Mouse (Mus musculus): ENCODE measurements around the gene Fcrlb. TPM values are rescaled to one million over a fixed set of nuclear protein-coding genes. Genes with fewer than 3 reads are reported as not detected.

Gene Fcrlb
- total RNA-seq (2014; rRNA removed; ENCODE audit: low replicate concordance) (not detected in 2 replicates), polyA plus RNA-seq (2015; fragmentation: Nextera tagmentation; extraction: Ambion mirVana) (not detected in 2 replicates)

DNA sequence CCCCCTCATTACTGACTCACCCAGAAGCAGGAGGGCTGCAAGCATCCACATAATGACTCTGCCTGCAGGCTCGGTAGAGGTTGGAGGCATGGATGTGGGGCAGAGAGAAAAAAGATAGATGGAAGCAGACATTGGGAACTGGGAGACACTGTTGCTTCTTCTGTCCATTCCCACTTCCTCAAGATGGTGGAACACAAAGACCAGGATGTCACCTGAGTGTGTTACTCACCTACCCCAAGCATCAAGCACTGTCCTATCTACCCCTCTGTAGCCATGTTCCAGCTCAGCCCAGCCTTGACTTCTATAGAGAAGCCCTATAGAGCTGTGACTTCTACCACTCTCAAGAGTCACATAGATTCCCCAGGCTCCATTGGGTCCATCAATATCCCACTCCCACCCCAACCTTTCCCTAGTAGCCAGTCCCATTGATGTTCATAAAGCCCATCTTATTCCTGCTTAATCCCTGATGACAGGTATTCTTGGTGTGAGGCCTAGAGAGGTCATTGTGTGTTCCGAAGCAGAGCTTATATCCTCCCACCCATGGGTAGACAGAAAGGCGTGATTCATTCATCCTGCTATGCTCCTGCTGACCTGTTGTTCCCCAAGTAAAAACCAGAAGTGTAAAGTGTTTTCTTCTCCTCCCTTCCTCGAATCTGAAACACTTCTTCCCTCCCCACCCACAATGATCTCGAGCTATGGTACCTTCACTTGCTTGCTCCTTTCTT is at the start of gene Fcrlb:
Fcrlb (minus strand) TSS at position 51 of the 725 bp plus-strand sequence.
- Histone ChIP-seq H3K4me2 (ENCODE audit: low read depth, low read length) (no peak within 1 kb of the TSS), H3K36me3 (replicated peaks; ENCODE audit: control insufficient read depth, insufficient read depth, low read length) (no peaks in the 10 kb centered on the region), H3K4me3 (ENCODE audit: low read depth, low read length) (no peak within 1 kb of the TSS), H3K4me1 (ENCODE audit: control insufficient read depth, insufficient read depth) (peaks cover 12% of the 10 kb centered on the region), H3K9me3 (replicated peaks; ENCODE audit: control insufficient read depth, low read length) (no peaks in the 10 kb centered on the region), H3K27ac (ENCODE audit: low read depth) (no peak within 1 kb of the TSS), H3K27me3 (ENCODE audit: control insufficient read depth, insufficient read depth, low read length) (peaks cover 19% of the 10 kb centered on the region), H3K9ac (replicated peaks; ENCODE audit: low read depth, low read length) (no peak within 1 kb of the TSS)
- DNase-seq (ENCODE audit: low spot score) (no peak), ATAC-seq (ENCODE audit: insufficient read depth, low read depth) (no peak)
- 73% methylated on average over 5 of the region's 5 CpGs for WGBS
- TF ChIP-seq CTCF (IDR thresholded peaks at IDR 0.05; ENCODE audit: low read depth): no peak
- TF ChIP-seq EP300 (IDR thresholded peaks at IDR 0.05; ENCODE audit: low read depth): no peak

GRCm38 (mm10) chr1:170962301-170962700 is 49.6 kb upstream of the Fcrlb start:
- no peak overlapping the region for H3K9ac ChIP-seq (replicated peaks; ENCODE audit: low read depth, low read length)
- TF ChIP-seq EP300 (IDR thresholded peaks at IDR 0.05; ENCODE audit: low read depth): no peak
- TF ChIP-seq CTCF (IDR thresholded peaks at IDR 0.05; ENCODE audit: low read depth): no peak
- DNase-seq (ENCODE audit: low spot score) (peak; percentile 70), ATAC-seq (ENCODE audit: insufficient read depth, low read depth) (peak; percentile 85)
- 7% methylated on average over 2 of the region's 2 CpGs for WGBS
- H3K9me3 ChIP-seq (replicated peaks; ENCODE audit: control insufficient read depth, low read length): no peaks in the 10 kb centered on the region
- H3K36me3 ChIP-seq (replicated peaks; ENCODE audit: control insufficient read depth, insufficient read depth, low read length): no peaks in the 10 kb centered on the region
- peak overlapping the region; percentile 71 for H3K27ac ChIP-seq (ENCODE audit: low read depth)
- H3K27me3 ChIP-seq (ENCODE audit: control insufficient read depth, insufficient read depth, low read length): no peaks in the 10 kb centered on the region
- H3K4me2 ChIP-seq (ENCODE audit: low read depth, low read length): no peak overlapping the region
- no peak overlapping the region for H3K4me3 ChIP-seq (ENCODE audit: low read depth, low read length)
- peaks cover 26% of the 10 kb centered on the region for H3K4me1 ChIP-seq (ENCODE audit: control insufficient read depth, insufficient read depth)

DNA sequence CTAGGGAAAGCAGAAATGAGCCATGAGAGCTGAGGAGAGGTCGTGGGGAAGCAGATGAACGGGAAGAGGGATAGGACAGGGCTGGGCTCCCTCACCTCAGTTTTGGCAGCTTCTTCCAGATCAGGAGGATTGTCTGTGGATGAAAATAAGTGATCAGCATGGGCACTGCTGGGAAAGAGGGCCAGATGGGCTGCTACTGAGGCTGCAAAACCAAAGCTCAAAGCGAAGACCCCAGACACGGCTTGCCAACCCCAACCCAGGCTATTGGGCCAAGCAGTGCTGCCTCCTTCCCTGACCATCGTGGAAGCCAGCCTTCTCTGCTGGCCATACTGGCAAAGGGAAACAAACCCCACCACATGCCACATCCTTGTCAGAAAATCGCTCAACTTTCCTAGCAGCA is 48.4 kb upstream of the Fcrlb start:
- no peak for ATAC-seq (ENCODE audit: insufficient read depth, low read depth)

GRCm38 (mm10) chr1:170959791-170960190 is 47.0 kb upstream of the Fcrlb start:
- Histone ChIP-seq H3K27ac (ENCODE audit: low read depth) (no peak overlapping the region), H3K4me2 (ENCODE audit: low read depth, low read length) (no peak overlapping the region), H3K9me3 (replicated peaks; ENCODE audit: control insufficient read depth, low read length) (no peaks in the 10 kb centered on the region), H3K4me1 (ENCODE audit: control insufficient read depth, insufficient read depth) (peaks cover 26% of the 10 kb centered on the region), H3K27me3 (ENCODE audit: control insufficient read depth, insufficient read depth, low read length) (no peaks in the 10 kb centered on the region), H3K4me3 (ENCODE audit: low read depth, low read length) (no peak overlapping the region), H3K36me3 (replicated peaks; ENCODE audit: control insufficient read depth, insufficient read depth, low read length) (no peaks in the 10 kb centered on the region), H3K9ac (replicated peaks; ENCODE audit: low read depth, low read length) (no peak overlapping the region)
- WGBS: 53% methylated on average over 2 of the region's 2 CpGs
- peak; percentile 27 for DNase-seq (ENCODE audit: low spot score)
- ATAC-seq (ENCODE audit: insufficient read depth, low read depth): no peak
- no peak for TF ChIP-seq EP300 (IDR thresholded peaks at IDR 0.05; ENCODE audit: low read depth)
- no peak for TF ChIP-seq CTCF (IDR thresholded peaks at IDR 0.05; ENCODE audit: low read depth)

More for the DNA sequence above, 48.4 kb upstream of the Fcrlb start:
- Histone ChIP-seq H3K27me3 (ENCODE audit: control insufficient read depth, insufficient read depth, low read length) (no peaks in the 10 kb centered on the region), H3K9me3 (replicated peaks; ENCODE audit: control insufficient read depth, low read length) (no peaks in the 10 kb centered on the region), H3K9ac (replicated peaks; ENCODE audit: low read depth, low read length) (no peak overlapping the region), H3K4me1 (ENCODE audit: control insufficient read depth, insufficient read depth) (peaks cover 26% of the 10 kb centered on the region), H3K4me2 (ENCODE audit: low read depth, low read length) (no peak overlapping the region), H3K27ac (ENCODE audit: low read depth) (no peak overlapping the region), H3K36me3 (replicated peaks; ENCODE audit: control insufficient read depth, insufficient read depth, low read length) (no peaks in the 10 kb centered on the region), H3K4me3 (ENCODE audit: low read depth, low read length) (no peak overlapping the region)
- WGBS: 85% methylated on average over 6 of the region's 6 CpGs
- no peak for TF ChIP-seq CTCF (IDR thresholded peaks at IDR 0.05; ENCODE audit: low read depth)
- no peak for TF ChIP-seq EP300 (IDR thresholded peaks at IDR 0.05; ENCODE audit: low read depth)
- no peak for DNase-seq (ENCODE audit: low spot score)

- TF ChIP-seq EP300 (IDR thresholded peaks at IDR 0.05; ENCODE audit: low read depth): no peak
- no peak for TF ChIP-seq CTCF (IDR thresholded peaks at IDR 0.05; ENCODE audit: low read depth)
- H3K27me3 ChIP-seq (ENCODE audit: control insufficient read depth, insufficient read depth, low read length): no peaks in the 10 kb centered on the region
- no peak overlapping the region for H3K4me2 ChIP-seq (ENCODE audit: low read depth, low read length)
- ATAC-seq (ENCODE audit: insufficient read depth, low read depth) (no peak; the same call in 1 of the 2 replicates), DNase-seq (ENCODE audit: low spot score) (peak; percentile 12)
- no peaks in the 10 kb centered on the region for H3K36me3 ChIP-seq (replicated peaks; ENCODE audit: control insufficient read depth, insufficient read depth, low read length)
- H3K9ac ChIP-seq (replicated peaks; ENCODE audit: low read depth, low read length): no peak overlapping the region
- H3K9me3 ChIP-seq (replicated peaks; ENCODE audit: control insufficient read depth, low read length): no peaks in the 10 kb centered on the region
- no peak overlapping the region for H3K27ac ChIP-seq (ENCODE audit: low read depth)
- WGBS: 46% methylated on average over 3 of the region's 3 CpGs
- no peak overlapping the region for H3K4me3 ChIP-seq (ENCODE audit: low read depth, low read length)
- H3K4me1 ChIP-seq (ENCODE audit: control insufficient read depth, insufficient read depth): peaks cover 21% of the 10 kb centered on the region
These were observed 45.5 kb upstream of the Fcrlb start for GRCm38 (mm10) chr1:170958225-170958624.

Data from heart, postnatal 0 days (tissue).